Mouse (Mus musculus) cerebellum, postnatal 10 days (tissue): ENCODE measurements at regions not wholly inside any gene's neighbourhood (a gene's known extent, or its start where the extent isn't known, plus 50 kb on each side); places are given as distances from the start of the nearest gene placed in this dataset.

Source experiments
- DNase-seq, 2 experiments: peaks; one replicate each; pipeline ENCODE4 v3.0.0; 2021; ENCODE audit warnings: mixed read lengths in 2 of 2

- no peak for DNase-seq
These were observed 174.9 kb upstream of the Rnaseh2b start for GRCm38 (mm10) chr14:62117532-62117931.

DNA sequence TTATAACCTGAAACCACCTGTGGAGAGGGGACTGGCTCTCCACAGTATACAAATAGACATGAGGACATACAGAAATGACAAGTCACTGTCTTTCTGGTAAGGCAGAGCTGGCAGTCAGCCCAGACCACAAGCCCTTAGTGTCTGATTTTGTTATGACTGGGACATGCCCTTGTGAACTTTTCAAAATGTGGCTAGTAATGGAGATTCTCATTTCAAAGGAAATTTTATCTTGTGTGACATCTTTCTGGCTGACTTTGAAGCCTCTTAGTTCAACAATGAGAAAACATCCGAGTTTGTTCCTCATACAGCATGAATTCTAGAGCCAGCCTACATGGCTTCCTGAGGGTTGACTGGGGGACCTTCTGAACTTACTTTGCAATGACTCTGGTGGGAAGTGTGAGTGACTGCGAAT, 173.8 kb upstream of the Rnaseh2b start:
- DNase-seq = peak in 1 of 2 experiments; percentile 9

DNA sequence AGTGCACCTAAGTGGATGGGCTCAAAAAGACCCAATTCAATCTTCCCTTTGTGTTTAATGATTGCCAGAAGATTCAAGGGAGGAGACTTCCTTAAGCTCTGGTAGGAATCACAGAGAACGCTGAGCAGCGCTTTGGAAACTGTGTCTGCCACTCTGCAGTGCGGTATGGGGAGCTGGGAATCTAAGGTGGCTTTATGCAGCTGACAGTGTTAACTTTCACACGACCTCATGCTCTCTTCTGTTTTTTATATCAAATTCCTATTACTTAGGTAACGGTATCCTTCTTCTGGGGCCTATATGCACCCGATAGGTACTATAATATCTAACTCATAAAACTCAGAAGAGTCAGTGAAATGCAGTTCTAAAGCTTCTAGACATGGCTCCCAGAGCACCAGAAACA, 163.5 kb upstream of the Rnaseh2b start:
- DNase-seq = no peak

DNA sequence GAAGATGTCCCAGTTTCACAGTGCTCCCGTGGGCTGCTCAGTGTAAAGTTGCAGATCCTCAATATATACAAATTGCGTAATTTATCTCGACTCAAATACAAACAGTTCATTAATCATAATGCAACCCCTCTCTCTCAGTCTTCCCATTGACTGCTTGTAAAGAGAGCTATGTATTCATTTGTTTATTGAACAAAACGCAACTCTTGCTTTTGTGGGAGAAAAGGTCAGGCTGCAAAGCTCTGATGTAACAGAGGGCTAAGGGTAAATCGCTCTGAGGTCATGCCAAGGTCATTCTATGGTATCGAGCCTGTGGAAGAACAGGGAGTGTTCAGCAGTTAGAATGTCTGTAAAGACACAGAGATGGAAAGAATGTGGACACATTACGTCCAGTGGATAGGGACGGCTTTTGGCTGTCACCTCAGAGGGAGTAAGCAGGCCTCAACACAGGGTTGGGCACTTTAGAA, 160.0 kb upstream of the Rnaseh2b start:
- DNase-seq = no peak

GRCm38 (mm10) chr14:62137981-62138380, 154.4 kb upstream of the Rnaseh2b start:
- no peak for DNase-seq

- peak in 1 of 2 experiments; percentile 9 for DNase-seq
These were observed 147.9 kb upstream of the Rnaseh2b start for GRCm38 (mm10) chr14:62144385-62145030.

GRCm38 (mm10) chr14:62157038-62157716, 135.2 kb upstream of the Rnaseh2b start:
- no peak for DNase-seq

DNA sequence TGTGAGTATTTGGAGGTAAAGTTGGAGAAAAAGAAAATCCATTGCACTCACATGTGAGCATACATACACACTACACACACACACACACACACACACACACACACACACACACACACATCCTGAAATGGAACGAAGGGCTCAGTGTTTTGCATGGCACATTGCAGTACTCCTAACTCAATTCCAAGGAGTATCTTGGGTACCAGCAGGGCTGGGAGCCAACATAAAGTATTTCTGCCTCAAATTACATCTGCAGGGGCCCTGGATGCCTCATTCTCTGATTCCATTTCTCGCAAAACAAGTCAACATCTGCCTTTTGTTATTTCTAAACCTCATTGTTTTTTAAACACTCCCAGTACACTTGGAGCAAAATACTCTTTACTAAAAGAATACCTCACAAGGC, 132.7 kb upstream of the Rnaseh2b start:
- DNase-seq = no peak

DNA sequence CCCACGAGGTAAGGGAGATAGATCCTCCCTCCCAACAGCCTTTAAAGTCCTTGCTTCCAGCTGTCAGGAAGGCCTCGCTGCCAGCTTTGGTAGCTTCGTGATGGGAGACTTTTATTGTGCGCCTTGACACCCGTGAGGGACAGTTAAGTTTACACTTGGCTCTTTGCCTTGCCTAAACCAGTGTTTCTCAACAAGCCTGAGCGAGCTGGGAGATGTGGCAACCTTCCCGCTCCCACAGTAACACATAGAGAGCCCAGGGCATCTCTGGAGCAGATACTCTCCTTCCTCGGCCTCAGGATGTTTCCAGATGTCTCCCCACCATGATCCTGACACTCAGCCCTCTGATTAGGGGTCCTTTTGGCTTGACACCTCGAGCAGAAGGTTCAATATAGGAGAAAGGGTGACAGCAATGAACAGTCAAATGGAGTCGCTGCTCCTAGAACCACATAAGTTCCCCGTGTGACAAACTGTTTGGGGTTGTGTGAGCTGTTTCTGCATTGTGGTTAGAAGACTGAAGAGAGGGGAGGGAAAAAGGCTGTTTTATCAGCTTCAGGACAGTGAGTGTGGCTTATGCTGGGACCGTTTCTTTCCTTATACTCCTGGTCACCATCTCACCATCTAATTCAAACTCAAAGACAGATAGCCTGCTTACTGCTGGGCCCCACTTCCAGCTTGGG, 129.1 kb upstream of the Rnaseh2b start:
- DNase-seq = peak; percentile 27 to 37

- no peak for DNase-seq
These were observed 127.5 kb upstream of the Rnaseh2b start for GRCm38 (mm10) chr14:62164918-62165317.

DNA sequence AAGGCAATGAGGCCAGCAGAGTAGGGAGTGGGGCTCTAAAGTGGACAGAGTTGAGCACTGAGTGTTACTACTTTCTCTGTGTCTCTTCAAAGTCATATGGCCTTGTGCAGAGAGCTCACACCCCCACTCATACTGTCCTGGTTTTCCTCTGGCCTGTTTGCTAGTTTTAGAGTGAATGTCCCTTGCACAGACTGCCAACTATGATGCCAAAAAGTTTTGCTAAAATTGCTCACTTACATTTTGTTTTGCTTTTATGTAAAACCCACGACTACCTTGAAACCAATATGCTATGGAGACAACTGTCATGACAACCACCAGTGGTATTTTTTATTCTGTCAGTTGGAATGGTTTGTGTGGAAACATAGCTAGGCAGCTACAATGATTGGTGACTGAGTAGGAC, 126.4 kb upstream of the Rnaseh2b start:
- no peak for DNase-seq

DNA sequence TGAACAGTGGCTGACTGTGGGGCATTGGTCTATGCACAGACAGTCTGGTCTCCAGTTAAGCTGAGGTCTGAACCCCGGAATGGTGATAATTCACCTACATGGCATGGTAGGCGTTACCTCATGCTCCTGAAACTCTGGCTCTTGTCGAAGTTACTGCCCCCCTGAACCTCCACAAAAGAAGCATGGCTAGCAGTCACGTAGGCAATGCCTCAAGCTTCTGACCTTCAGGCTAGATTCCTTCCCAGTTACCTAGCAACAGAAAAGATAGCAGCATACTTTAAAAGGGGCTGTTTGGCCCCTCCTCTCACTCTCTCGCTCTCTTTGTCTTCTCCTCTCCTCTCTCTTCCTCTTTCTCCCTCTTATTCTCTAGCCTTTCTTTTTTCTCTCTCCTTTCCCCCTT, 125.8 kb upstream of the Rnaseh2b start:
- no peak for DNase-seq

DNA sequence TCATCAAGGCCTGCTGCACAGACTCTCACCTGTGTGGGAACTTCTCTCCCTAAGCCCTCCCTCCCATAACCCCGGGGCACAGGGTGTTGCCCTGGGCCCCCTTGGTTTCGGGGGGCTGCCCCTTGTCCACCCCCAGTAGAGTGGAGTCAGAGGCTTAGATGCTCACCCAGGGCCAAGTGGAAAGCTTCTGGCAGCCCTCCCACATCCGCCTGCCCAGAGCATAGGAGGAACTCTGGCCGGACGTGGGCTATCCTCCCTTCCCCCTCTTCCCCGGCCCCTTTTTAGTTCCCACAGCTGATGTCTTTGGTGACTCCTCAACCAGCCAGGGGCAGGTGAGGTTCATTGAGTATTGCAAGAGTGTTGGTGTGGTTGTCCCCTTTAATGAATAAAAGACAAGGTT, 125.3 kb upstream of the Rnaseh2b start:
- DNase-seq = peak in 1 of 2 experiments; percentile 31

GRCm38 (mm10) chr14:62168711-62169110, 123.7 kb upstream of the Rnaseh2b start:
- DNase-seq = no peak

- DNase-seq = no peak
These were observed 122.0 kb upstream of the Rnaseh2b start for GRCm38 (mm10) chr14:62170385-62170784.

GRCm38 (mm10) chr14:62171256-62172047, 120.9 kb upstream of the Rnaseh2b start:
- no peak for DNase-seq

GRCm38 (mm10) chr14:62173835-62174530, 118.4 kb upstream of the Rnaseh2b start:
- DNase-seq = peak; percentile 85 to 88

GRCm38 (mm10) chr14:62175384-62176048, 116.9 kb upstream of the Rnaseh2b start:
- no peak for DNase-seq

DNA sequence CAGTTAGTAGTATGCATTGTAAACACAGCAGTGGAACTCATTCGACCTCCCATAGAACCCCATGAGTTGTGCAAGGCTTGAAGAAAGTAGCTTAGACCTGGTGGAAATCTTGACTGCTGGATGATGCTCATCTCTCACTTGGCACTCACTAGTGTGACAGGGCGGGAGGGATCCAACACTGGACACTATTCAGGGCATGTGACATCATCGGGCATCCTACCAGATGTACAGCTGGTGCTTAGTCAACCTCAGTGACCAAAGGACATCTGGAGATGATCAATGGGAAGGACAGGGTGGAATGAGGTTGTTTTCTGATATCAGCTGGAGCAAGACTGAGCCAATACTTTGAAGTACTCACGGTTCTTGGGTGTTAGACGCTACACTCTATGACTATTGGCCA, 114.9 kb upstream of the Rnaseh2b start:
- DNase-seq = peak; percentile 38 to 50

- no peak for DNase-seq
These were observed 105.0 kb upstream of the Rnaseh2b start for GRCm38 (mm10) chr14:62187360-62187759.

DNA sequence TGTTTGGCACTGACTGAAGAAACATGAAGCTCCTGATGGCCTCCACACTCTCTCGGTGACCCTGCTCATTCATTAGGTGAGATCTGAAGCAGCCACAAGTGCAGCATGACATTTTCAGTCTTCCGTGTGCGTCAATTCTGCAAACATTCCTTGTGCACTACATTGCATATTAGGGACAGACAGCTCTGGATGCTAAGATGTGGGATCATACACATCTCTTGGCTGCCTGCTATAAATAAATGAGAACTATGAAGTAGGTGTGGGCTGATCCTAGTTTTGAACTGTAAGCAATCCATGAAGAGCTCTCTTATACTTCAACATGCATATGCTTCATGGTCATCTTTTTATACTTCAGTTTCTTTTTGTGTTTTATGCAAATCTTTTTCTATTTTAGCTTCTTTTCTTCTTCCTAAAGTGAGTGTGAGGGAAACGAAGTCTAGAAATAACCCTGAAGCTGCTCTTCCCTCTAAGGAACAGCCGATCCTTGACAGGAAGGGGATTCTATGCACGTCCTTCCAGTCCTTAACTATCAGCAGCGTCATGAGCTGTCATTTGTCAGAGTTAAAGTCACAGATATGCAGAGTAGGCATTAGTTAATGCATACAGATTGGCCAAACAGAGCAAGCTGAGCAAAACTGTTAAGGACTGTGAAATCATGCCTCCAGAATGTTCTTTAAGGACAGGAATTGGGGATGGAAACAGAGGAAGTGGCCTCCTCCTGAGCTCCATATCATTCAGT, 104.1 kb upstream of the Rnaseh2b start:
- DNase-seq = no peak
